Mouse (Mus musculus) embryonic fibroblast, embryonic 13.5 days (primary cell): ENCODE measurements at regions not wholly inside any gene's neighbourhood (a gene's known extent, or its start where the extent isn't known, plus 50 kb on each side); places are given as distances from the start of the nearest gene placed in this dataset.

Experiments used
- CTCF ChIP-seq: IDR thresholded peaks from 2 replicates; pipeline ENCODE4 v1.5.1; 2011; ENCODE audit warnings: mild to moderate bottlenecking, control low read depth, low read length, moderate library complexity, borderline replicate concordance; ENCODE audit not compliant: insufficient read depth
- POLR2A ChIP-seq: IDR thresholded peaks from 2 replicates; pipeline ENCODE4 v1.6.1; 2011; ENCODE audit warnings: low read depth, mild to moderate bottlenecking, control low read depth, low read length, moderate library complexity

DNA sequence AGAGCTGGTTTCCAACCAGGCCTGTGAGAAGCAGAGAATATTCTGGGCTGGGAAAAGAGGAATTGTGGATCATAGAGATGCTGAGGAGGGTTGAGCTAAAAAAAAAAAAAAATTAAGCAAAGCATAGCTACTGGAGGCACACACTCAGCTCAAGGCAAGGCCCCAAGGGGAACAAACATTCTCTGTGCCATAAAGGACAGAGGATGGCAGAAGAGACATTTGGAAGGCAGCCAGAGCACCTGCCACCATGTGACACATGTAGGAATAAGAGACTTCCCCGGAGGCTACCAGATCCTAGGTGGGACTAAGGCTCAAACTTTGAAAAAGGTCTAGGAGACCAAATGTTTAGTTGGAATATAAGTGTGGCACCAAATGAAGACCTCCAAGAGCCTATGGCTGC, 96.4 kb upstream of the Gm26657 start:
- no peak for TF ChIP-seq POLR2A
- TF ChIP-seq CTCF, result no peak
